Mouse (Mus musculus): ENCODE measurements around the gene Gmeb2.

DNA sequence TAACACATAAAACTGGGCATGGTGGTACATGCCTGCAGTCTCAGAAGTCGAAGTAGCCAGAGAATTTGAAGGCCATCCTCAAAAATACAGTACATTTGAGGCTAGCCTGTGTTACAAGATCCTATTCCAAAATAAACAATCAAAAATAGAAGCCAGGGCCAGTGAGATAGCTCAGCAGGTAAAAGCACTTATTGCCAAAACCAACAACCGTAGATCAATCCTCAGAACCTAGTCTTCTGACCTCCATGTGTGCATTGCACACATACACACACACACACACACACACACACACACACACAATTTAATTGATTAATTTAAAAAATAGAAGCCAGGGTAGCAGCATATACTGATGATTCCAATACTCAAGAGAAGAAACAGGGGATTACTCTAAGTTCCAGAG is 21.0 kb downstream of the Gmeb2 start:
- TF ChIP-seq CHD2 (IDR thresholded peaks at IDR 0.05; ENCODE audit: low read length) (no peak), ETS1 (conservative IDR thresholded peaks at IDR 0.05; ENCODE audit: low read depth, low read length) (no peak), CTCF (conservative IDR thresholded peaks at IDR 0.05 in 1 of 2, IDR thresholded peaks at IDR 0.05 in 1 of 2; ENCODE audit: low read depth in 2 of 2, low read length in 2 of 2) (no peak), POLR2A (IDR thresholded peaks at IDR 0.05; ENCODE audit: low read depth, low read length) (no peak), UBTF (IDR thresholded peaks at IDR 0.05; ENCODE audit: low read depth, low read length) (no peak)
